Mouse (Mus musculus) testis, adult 2 months (tissue): ENCODE measurements around the gene Irf2bp2.

ENCODE experiments used
- CTCF ChIP-seq: fragments of 200-500 bp; IDR thresholded peaks from 2 replicates; pipeline ENCODE4 v1.5.1; 2012; ENCODE audit warnings: low read depth, mild to moderate bottlenecking, inconsistent platforms, low read length, moderate library complexity; ENCODE audit not compliant: control insufficient read depth, insufficient read depth, insufficient replicate concordance
- POLR2A ChIP-seq: fragments of 200-500 bp; IDR thresholded peaks from 2 replicates; pipeline ENCODE4 v1.6.1; 2012; ENCODE audit warnings: low read depth, mild to moderate bottlenecking, inconsistent platforms, low read length, moderate library complexity; ENCODE audit not compliant: control insufficient read depth

DNA sequence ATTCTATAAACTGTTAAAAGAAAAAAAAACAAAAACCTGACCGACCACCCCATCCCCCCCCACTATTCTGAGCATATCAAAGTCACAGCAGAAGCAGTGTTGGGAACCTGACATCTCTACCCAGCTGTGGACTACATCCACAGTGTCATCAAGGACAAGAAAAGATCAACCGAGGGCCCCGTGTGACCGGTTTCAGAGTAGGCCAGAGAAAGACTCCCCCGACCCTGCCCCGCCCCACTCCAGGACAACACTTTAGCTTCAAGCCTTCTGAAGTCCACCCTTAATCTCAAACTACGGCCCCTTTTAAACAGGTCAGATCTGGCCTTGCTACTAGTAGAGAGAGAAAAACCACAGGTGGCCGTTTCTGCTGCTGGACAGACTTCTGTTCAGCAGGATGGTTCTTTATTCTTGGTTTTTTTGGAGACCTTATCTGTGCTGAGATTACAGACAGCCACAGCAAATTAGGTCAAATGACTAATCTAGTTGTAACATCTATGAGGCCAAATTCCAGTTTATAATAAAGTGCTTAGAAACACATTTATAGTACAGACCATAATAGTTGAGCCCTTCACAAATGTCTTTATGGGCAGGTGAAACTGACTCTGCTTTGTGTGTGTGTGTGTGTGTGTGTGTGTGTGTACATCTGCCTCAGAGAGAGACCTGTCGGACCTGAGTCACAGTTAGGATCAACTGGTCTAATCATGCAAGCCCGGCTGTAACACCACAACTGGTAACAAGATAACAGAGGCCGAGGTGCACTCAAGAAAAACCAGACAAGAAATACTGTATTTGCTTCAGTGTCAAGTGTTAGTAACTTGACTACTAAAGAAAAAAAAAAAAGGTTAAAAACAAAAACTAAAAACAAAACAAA is 4.9 kb downstream of the Irf2bp2 start:
- no peak for TF ChIP-seq POLR2A
- no peak for TF ChIP-seq CTCF
